Mouse (Mus musculus) CD4-positive, CD25-positive, alpha-beta regulatory T cell, adult 2 months (primary cell): ENCODE data around the gene Gm3147.
"Not testable (repeated sequence)": the region's sequence is repeated elsewhere in the genome, so short reads cannot be mapped to it uniquely, and the experiment has no call there.

Experiments
- DNase-seq: peaks from one replicate; pipeline ENCODE4 v3.0.0-alpha.2; 2012; ENCODE audit warnings: low read depth, low spot score

Gene Gm3147

DNA sequence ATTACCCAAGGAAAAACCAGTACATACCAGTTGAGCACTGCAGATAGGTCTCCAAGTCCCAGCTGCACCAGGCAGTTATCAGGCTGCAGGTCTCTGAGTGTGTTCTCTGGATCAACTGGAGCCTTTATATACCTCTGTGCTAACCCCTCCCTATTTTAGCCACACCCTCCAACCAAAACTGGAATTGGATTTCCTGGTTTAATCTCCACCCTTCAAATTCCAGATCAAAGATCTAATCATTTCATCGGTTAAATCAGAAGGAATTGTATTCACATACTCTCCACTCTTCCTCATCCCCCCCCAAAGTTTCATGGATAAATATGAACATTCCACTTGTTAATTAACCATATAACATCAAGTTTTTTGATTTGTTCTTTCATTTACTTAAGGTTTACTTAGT lies at the start of gene Gm3147:
TSS of gene Gm3147 (minus strand) at position 101 of the 400 bp plus-strand sequence.
- DNase-seq, result not testable (repeated sequence)

DNA sequence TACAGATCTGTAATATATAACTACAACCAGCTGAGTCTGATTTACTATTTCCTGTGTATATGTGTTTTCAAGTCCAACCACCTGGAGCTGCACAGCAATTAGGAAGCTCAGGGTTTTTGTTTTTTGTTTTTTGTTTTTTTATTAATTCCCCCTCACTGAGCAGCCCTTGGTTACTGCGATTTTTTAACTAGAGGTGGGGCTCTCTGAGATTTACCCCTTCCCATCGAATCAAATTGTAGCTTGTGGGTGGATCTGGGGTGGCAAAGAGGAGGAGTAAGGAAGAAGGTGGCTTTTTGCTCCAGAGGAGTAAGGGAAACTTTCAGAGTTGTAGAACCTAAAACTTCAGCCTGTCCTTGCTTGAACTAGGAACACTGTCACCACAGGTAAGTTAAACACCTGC lies 31.9 kb upstream of the Gm3147 start, which contains the start of gene Gm6205:
TSS of gene Gm6205 (plus strand) at position 301 of the 400 bp plus-strand sequence.
- not testable (repeated sequence) for DNase-seq

DNA sequence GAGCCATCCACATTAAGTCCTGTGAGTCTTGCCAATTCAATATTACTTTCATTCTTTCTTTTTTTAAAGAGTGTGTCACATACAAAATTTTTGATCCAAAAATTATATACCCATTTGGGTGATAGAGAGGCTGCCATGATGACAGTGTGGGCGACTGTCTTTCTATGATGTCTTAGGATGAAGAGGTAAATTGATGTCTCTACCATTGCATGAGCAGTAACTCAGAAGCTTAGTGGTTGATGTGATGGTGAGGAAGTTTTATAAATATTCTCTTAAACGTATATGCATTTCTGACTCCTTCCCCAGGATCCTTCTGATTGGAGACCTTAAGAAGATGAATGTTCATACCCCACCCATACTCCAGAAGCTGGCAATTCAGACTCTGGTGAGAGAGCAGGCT lies 7.5 kb upstream of the Gm3147 start, which contains the start of gene Gm6509:
TSS of gene Gm6509 (plus strand) at position 301 of the 400 bp plus-strand sequence.
- DNase-seq, result not testable (repeated sequence)
